Mouse (Mus musculus): ENCODE data around the gene Fgf13. TPM values are rescaled to one million over a fixed set of nuclear protein-coding genes. Genes with fewer than 3 reads are reported as not detected.

Fgf13 gene
- 0.13 and 0.15 TPM in 2 replicates for polyA plus RNA-seq (2012; rRNA removed)

DNA sequence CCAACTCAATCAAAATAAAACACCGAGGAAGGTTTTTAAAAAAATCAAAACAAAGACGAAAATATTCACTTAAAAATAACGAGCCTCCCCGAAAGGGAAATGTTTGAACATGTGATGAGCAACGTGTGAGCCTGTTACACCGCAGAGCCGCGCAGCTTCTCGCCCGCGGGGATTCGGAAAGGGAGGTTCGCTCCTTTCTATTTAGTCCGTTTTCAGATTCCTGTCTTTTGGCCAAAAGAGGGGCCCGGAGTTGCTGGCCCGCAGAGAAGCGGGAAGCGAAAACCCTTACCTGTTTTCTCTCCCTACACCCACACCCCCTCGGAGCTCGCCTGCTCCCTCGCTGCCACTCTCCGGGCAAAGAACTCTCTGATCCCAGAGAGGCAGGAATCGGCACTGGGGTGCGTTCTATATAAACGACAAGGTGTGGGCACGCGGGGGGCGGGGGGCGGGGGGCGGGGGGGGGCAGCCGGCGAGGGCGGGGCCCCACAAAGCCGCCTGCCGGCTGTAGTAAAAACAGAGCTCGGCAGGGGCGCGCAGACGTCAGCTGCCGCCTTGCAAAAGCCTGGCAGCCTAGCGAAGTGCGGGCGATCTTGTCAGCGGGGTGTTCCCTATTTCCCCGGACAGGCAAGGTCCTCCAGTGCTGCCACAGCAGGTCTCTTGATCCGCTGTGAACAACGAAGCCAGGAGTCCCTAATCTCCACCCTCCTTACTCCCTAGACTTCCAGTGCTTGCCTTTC, at the start of gene Fgf13:
Gene Fgf13 (minus strand): TSS at position 377 of the 737 bp plus-strand sequence.

Measured in stomach, adult 2 months (tissue).